Mouse (Mus musculus) embryo, embryonic 9.5 days (tissue): ENCODE results near the gene Afmid.
"Not testable (repeated sequence)": the region's sequence is repeated elsewhere in the genome, so short reads cannot be mapped to it uniquely, and the experiment has no call there.

Experiments
- DNase-seq: peaks from one replicate; pipeline ENCODE4 v3.0.0-alpha.2; 2017; ENCODE audit errors: extremely low spot score

Gene Afmid

DNA sequence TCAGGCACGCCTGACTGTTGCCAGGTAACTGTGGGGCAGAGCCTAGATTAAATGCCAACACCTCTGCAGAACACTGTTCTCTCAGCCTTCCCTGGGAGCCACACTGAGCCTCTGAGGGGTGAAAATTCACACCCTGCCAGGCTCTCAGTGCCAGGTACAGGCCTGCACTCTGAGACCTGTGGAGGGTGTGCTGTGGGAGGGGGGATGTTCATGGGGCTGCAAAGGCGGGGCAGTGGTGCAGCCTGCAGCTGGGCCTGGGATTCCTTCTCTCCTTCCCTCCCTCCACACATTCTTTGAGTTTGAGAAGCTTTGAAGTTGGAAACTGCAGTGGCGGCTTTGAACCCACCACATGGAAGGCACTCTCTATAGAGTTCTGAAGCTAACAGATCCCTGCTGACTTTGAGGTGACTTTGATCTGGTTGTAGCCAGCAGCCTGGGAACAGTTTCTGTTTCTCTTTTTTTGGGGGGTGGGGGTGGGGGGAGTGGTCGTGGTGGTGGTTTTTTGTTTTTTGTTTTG is 31.6 kb upstream of the Afmid start:
- no peak for DNase-seq

GRCm38 (mm10) chr11:117796954-117797353 is 28.8 kb upstream of the Afmid start:
- DNase-seq = no peak

DNA sequence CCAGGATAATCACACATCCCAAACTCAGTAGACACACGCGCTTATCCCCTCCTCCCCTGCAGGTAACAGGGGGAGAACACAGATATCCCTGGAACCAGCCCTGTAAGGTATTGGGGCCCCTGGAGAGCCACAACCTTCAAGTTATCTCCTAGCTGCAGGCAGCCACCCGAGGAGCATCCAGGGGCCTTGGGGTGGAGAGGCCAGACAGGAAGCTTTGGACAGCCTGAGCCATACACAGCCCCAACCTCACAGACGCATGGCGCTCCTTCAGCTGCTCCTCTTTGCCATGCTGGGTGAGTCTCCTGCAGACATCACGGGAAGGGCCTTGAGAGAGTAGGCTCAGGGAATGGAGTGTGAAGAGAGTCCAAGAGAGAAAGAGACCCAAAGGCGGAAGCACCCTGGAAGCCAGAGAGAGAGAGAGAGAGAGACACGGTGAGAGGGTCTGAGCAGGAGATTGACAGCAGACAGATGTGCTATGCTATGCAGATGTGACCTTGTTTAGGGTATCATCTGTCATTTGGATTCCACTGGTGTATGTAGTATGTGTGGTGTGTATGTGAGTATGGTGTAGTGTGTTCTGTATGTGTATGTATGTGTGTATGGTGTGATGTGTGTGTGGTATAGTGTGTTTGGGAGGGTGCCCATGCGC is 28.1 kb upstream of the Afmid start, which contains the start of gene 6030468B19Rik:
TSS of gene 6030468B19Rik (plus strand) at position 150 of the 649 bp plus-strand sequence.
- DNase-seq = no peak

DNA sequence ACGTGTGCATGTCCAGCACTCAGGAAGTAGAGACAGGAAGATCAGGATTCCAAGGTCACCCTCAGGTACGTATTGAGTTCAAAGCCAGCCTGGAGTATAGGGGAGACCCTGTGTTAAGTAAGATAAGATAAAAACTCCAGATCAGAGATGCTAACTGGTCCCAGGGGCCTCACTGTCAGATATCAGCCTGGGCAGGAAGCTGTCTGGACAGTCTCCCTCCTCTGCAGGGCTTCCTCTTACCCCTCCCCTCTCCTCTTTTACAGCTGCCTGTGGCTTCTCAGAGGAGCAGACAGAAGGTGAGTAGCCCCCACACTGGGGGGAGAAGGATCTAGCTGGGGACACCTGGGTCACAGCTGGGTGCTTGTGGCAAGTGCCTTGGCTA is 27.6 kb upstream of the Afmid start:
- no peak for DNase-seq

DNA sequence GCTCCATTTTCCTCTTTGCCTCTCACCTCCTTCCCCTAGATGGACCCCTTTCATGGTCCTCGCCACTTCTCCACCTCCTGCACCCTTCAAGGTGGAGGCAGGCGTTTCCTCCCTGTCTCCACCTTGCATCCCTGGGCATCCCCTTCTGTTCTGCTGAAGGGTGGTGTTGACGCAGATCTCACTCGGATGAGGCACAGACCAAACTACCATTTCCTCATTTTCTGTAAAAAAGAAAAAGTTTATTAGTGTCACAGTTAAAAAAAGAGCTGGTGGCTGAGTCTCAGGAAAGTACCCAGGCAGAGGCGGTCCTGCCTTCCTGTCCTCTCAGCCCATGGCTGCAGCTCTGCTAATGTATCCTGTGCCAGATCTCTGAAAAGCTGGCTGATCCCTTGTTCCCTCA is 26.6 kb upstream of the Afmid start:
- DNase-seq = no peak

DNA sequence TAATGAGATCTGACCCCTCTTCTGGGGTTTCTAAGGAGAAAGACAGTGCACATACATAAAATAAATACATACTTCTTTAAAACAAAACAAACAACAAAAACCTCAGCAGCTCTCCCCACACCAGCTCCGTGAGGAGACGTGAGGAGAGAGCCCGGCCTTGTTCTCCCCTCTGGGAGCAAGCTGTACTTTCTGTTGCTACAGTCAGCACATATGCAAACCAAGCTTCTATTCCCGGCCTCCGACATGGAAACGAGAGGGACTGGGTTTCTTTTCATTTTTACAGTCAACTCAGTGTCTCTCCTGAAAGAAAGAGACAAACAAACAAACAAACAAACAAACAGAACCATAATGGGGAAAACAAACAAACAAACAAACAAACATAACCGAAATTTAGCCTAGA is 25.7 kb upstream of the Afmid start:
- no peak for DNase-seq

DNA sequence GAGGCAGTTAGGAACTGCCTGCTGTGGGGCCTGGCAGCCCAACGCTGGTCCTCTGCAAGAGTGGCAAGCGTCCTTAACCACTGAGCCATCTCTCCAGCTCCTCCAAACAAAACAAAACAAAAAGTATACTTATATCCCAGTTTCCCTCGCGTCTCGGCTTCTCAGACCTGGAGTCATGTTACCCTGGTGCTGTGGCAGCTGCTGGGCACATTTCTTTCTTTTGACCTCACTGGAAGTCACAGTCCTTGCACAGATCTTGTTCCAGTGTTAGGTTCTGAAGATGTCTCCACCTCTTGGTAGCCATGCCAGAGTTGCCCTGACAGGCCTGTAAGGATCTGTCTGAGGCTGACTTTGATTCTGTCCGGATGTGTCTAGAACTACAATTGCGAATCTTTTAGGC is 24.1 kb upstream of the Afmid start:
- no peak for DNase-seq

- DNase-seq = no peak
Observed at GRCm38 (mm10) chr11:117803166-117803688, 22.5 kb upstream of the Afmid start.

DNA sequence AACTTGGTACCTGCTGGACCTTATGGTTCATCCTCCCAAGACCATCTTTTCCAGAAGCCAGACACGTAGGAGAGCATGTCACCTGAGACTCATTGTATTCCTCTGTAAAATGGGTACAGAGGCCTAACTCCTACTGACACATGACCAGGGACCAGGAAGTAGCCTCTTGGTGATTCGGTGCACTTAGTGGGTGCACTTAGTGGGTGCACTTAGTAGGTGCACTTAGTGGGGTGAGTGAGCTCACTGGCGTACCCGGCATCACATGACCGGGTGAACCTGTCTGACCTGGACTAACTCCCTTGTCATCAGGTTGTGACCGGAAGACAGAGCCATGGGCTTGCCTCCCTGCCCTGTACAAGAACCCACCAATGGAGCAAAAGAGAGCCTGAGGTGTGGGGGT is 18.9 kb upstream of the Afmid start:
- no peak for DNase-seq

DNA sequence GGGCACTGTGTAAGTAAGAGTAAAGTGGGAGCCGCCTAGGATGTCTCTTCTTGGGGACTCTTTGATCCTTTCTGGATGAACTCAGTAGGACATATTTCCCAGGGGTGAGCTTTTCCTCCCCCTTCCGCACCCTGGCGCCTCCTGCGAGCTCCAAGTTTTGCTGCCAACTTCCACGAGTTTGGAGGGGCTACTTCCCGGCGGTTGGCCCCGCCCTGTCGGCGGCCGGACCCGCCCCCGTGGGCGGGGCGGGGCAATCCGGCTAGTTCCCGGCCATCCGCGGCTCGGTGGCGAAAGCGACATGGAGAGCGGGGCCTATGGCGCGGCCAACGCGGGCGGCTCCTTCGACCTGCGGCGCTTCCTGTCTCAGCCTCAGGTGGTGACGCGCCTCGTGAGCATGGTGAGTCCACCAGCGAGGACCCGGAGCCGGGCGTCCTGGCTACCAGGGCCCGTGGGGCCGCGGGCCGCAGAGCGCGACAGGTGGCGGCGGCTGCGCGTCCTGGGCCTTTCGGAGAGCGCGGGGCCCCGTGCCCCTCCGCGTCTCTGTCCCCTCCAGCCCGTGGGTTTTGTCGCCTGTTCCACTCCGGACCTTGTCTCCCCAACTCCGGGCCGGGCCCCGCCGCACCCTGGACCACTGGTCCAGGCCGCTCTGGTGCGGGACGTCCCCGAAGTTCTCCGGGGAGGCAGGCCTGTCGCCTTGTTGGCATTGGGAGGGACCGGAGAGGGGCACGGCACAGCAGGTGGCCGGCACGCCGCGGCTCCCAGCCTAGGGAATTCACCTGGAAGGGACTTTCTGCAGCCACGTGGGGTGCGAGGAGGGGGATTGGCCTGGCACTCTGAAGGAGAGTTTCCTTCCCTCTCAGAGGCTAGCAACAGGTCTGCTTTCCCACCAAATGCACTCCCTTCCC is 16.1 kb upstream of the Afmid start, which contains the start of the genes Gm20708 and Syngr2:
TSS of gene Gm20708 (plus strand) at position 262 of the 905 bp plus-strand sequence.
TSS of gene Syngr2 (plus strand) at position 262 of the 905 bp plus-strand sequence.
- peak; percentile 86 for DNase-seq

GRCm38 (mm10) chr11:117810401-117811046 is 15.2 kb upstream of the Afmid start:
- peak; percentile 80 for DNase-seq

- no peak for DNase-seq
Observed at GRCm38 (mm10) chr11:117813867-117814266, 11.9 kb upstream of the Afmid start.

DNA sequence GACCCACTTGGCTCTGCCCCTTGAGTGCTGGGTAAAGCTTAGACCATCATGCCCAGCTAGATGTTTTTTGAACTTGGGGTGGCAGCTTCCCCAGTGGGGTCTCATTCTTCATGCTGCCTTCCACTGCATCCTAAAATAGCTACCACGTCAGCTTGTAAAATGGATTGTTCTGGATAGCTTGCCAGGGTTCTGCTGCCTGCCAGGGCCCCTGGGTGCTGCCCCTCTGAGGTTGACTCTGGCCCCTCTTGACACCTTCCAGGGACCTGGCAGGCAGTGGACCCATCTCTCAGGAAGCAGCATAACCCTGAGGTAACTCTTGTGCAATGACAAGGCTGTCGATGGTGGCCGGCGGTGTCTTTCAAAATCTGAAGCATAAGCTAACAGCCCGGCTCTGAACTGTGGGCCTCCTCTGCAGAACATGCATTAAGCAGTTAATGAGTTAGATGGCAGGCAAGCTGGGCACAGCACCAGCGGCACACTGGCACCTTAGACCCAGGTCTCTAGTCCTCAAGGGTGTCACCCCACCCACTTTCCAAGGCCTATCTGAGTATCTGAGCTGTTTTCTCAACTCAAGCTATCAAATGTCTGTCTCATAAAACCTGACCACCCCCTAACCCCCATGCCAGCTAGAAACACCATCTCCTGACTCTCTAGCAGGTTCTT is 10.9 kb upstream of the Afmid start:
- DNase-seq = no peak

GRCm38 (mm10) chr11:117815850-117816249 is 9.9 kb upstream of the Afmid start:
- not testable (repeated sequence) for DNase-seq

- no peak for DNase-seq
Observed at GRCm38 (mm10) chr11:117816389-117816996, 9.2 kb upstream of the Afmid start.

- DNase-seq = no peak
Observed at GRCm38 (mm10) chr11:117819095-117819494, 6.6 kb upstream of the Afmid start.

- no peak for DNase-seq
Observed at GRCm38 (mm10) chr11:117820173-117820572, 5.6 kb upstream of the Afmid start.

DNA sequence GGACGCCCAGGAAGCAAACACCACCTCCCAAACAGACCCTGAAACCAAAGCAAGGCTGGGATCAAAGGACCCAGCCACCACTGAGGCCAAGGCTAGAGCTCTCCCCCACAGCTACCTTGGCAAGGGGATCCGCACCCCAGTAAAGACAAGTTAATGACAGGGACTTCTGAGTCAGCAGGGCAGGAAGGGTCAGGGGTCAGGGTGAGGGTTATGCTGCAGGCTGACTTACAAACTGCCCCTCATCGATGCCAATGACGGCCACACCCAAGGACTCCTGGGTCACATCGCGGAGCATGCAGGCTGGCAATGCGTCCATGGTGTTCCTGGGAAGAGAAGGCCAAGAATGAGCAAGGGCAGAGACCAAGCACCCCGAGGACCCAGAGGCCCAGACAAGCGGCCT is 3.9 kb upstream of the Afmid start:
- no peak for DNase-seq

- no peak for DNase-seq
Observed at GRCm38 (mm10) chr11:117822728-117823241, 2.9 kb upstream of the Afmid start.

- no peak for DNase-seq
Observed at GRCm38 (mm10) chr11:117823411-117823810, 2.3 kb upstream of the Afmid start.
